Mouse (Mus musculus) embryo, embryonic 10.5 days (tissue): ENCODE measurements at regions not wholly inside any gene's neighbourhood (a gene's known extent, or its start where the extent isn't known, plus 50 kb on each side); places are given as distances from the start of the nearest gene placed in this dataset.

ENCODE experiments used
- DNase-seq: peaks from one replicate; pipeline ENCODE4 v3.0.0-alpha.2; 2015; ENCODE audit warnings: low spot score

GRCm38 (mm10) chr12:54577235-54577634, 79.1 kb downstream of the Sptssa start:
- peak; percentile 31 for DNase-seq

- DNase-seq: peak; percentile 13
These were observed 79.6 kb downstream of the Sptssa start for GRCm38 (mm10) chr12:54576821-54577220.

GRCm38 (mm10) chr12:54572866-54573265, 83.5 kb downstream of the Sptssa start:
- DNase-seq: no peak

GRCm38 (mm10) chr12:54568078-54568931, 88.1 kb downstream of the Sptssa start:
- no peak for DNase-seq

GRCm38 (mm10) chr12:54567426-54567790, 89.0 kb downstream of the Sptssa start:
- DNase-seq: no peak

GRCm38 (mm10) chr12:54566532-54567425, 89.6 kb downstream of the Sptssa start:
- DNase-seq: no peak

- no peak for DNase-seq
These were observed 94.4 kb downstream of the Sptssa start for GRCm38 (mm10) chr12:54561981-54562380.

GRCm38 (mm10) chr12:54558106-54558505, 98.3 kb downstream of the Sptssa start:
- peak; percentile 76 for DNase-seq

GRCm38 (mm10) chr12:54549659-54550058, 106.7 kb downstream of the Sptssa start:
- no peak for DNase-seq

- peak; percentile 94 for DNase-seq
These were observed 110.4 kb downstream of the Sptssa start for GRCm38 (mm10) chr12:54545821-54546608.

GRCm38 (mm10) chr12:54538320-54538705, 118.1 kb downstream of the Sptssa start:
- DNase-seq: no peak

- DNase-seq: no peak
These were observed 118.6 kb downstream of the Sptssa start for GRCm38 (mm10) chr12:54537690-54538319.

- no peak for DNase-seq
These were observed 119.4 kb downstream of the Sptssa start for GRCm38 (mm10) chr12:54537022-54537421.

GRCm38 (mm10) chr12:54535556-54536516, 120.5 kb downstream of the Sptssa start:
- peak; percentile 65 for DNase-seq

GRCm38 (mm10) chr12:54534910-54535309, 121.5 kb downstream of the Sptssa start:
- DNase-seq: peak; percentile 18

- DNase-seq: no peak
These were observed 123.2 kb downstream of the Sptssa start for GRCm38 (mm10) chr12:54533134-54533533.

- DNase-seq: no peak
These were observed 124.3 kb downstream of the Sptssa start for GRCm38 (mm10) chr12:54532062-54532461.

- DNase-seq: no peak
These were observed 128.3 kb downstream of the Sptssa start for GRCm38 (mm10) chr12:54528046-54528445.

GRCm38 (mm10) chr12:54527577-54527976, 128.8 kb downstream of the Sptssa start:
- DNase-seq: no peak

GRCm38 (mm10) chr12:54520406-54520805, 136.0 kb downstream of the Sptssa start:
- no peak for DNase-seq
